Mouse (Mus musculus) hematopoietic multipotent progenitor cell, adult 10-12 weeks (in vitro differentiated cells): ENCODE measurements around the gene Usp9x. TPM values are rescaled to one million over a fixed set of nuclear protein-coding genes. Genes with fewer than 3 reads are reported as not detected.

Source experiments
- polyA plus RNA-seq: library from polyadenylated mRNA; stranded (reverse); fragments of >175 nt; gene quantifications from 2 replicates; pipeline ENCODE4 v1.2.3, GENCODE M21; 2012; ENCODE audit warnings: low replicate concordance

Gene Usp9x
- 5.6 and 7.4 TPM in 2 replicates for polyA plus RNA-seq

DNA sequence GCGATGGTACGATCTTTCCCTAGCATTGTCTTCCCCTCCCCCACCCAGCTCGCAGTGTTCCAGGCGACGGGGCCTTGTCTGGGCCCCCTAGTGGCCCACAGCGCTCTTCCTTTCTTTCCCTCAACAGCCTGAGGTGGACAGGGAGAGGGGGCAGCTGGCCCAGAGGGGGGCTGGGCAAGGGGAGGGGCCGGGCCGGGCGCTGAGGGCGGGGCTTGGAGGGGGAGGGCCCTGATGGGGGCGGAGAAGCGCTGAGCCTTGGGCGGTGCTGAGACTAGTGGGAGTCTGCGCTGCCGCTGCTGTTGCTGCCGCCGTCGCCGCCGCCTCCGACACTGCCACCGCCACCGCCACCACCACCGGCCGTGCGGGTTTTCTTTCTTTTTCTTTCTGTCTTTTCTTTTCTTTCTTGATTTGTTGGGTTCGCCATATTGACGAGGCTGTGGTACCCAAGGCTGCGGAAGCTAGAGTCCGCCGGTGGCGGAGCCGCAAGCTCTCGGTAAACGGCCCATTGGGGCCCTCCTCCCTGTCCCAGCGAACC is at the start of gene Usp9x:
TSS of gene Usp9x (plus strand) at position 258 of the 535 bp plus-strand sequence.

Other genes starting within 250 kb of the Usp9x start
- gene Ddx3x, start 209.5 kb downstream of the Usp9x start, polyA plus RNA-seq, result 2.2 and 17.0 TPM in 2 replicates